Mouse (Mus musculus) lung, adult 18-20 months (tissue): ENCODE measurements around the gene Ube2cbp.

Experiments
- DNase-seq, 2 experiments: peaks; one replicate each; pipeline ENCODE4 v3.0.0; 2022; ENCODE audit warnings: mixed read lengths in 2 of 2

Gene Ube2cbp

GRCm38 (mm10) chr9:86315700-86316099 is 149.1 kb downstream of the Ube2cbp start:
- DNase-seq: no peak

DNA sequence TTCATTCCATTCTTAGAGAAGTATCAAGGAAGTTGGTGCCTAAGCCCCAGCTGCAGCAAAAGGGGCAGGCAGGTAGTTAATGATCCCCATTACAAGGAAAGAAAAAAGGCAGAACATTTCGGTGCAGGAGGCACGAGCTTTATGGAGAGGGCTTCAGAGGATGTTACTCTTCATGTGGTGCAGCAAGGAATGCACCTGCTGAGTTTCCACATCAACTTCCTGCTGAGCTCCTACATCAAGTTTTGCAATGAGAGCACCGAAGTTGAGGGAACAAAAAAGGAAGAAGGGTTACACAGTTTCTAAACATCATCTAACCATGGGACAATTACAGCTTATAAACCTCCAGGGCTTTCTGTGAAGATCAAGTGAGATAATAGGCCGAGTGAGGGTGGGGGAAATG is 156.1 kb downstream of the Ube2cbp start:
- no peak for DNase-seq

DNA sequence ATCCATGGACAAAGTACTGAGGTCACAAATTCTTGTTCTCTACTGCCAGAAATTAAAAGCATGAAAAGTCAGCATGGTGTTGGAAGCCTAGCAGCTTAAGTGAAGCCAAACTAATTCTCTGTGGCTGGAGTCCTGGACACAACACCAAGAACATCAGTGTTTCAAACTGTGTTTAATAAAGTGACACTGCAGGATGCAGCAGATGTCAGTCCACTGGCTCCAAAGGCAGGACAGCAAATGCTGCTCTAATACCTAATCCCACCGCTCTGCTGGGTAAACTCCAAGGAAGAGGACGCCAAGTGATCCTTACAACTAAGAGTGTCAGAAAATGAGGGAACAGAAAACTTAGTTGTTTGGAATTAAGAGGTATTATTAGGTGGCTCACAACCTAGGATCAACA is 158.2 kb downstream of the Ube2cbp start:
- DNase-seq: no peak

DNA sequence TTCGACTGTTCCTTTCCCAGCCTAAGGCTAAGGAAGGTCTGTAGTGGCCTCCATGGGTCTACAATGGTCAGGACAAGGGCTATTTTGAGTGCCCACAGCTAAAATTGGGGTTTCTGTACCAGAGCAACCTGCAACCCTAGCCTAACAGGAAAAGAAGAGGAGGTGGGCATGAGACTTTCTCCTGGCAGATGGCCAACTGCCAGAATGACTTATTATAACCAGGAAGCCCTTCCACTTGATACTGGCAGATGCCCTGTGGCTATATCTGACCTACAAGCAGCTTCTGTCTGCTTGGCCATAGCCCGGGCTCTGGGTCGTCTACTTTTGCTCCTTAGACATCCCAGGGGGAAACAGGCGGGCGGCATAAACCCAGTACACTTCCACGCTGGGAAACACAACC is 163.3 kb downstream of the Ube2cbp start:
- no peak for DNase-seq

DNA sequence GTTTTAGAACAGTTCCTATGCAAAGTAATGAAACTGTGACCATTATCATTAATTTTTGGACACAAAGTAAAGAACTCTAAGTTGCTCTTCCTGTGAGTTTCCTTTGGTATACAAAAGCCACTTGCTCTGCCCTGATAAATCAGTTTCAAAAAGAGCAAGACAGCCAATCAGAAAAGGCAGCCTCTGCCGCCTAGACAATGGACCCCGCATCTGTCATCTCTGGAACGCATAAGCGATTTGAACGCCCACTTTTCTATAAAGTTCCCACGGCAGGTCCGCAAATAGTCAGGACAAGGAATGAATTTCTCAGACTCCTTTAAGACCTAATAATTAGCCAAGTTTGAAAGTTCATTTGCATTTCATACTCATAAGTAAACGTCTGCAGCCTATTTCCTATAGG is 166.2 kb downstream of the Ube2cbp start:
- DNase-seq: no peak

DNA sequence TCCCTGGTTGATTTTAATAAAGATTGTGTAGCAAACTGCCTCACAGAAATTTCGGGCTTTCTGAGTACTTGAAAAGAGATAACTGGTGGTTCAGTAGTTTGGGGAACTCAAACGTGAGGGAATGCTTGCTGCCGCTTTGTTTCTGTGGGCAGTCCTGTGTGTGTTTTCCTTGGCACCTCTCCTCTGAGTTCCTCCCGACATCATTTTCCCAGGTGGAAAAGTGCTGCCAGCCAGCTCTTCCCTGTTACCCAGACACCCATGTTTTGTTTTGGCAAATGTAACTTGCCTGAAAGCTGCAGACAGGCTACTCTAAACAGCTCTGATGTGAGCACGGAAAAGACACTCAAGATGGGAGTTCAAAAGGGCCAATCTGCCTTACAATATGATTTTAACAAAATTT is 166.6 kb downstream of the Ube2cbp start:
- DNase-seq: no peak

DNA sequence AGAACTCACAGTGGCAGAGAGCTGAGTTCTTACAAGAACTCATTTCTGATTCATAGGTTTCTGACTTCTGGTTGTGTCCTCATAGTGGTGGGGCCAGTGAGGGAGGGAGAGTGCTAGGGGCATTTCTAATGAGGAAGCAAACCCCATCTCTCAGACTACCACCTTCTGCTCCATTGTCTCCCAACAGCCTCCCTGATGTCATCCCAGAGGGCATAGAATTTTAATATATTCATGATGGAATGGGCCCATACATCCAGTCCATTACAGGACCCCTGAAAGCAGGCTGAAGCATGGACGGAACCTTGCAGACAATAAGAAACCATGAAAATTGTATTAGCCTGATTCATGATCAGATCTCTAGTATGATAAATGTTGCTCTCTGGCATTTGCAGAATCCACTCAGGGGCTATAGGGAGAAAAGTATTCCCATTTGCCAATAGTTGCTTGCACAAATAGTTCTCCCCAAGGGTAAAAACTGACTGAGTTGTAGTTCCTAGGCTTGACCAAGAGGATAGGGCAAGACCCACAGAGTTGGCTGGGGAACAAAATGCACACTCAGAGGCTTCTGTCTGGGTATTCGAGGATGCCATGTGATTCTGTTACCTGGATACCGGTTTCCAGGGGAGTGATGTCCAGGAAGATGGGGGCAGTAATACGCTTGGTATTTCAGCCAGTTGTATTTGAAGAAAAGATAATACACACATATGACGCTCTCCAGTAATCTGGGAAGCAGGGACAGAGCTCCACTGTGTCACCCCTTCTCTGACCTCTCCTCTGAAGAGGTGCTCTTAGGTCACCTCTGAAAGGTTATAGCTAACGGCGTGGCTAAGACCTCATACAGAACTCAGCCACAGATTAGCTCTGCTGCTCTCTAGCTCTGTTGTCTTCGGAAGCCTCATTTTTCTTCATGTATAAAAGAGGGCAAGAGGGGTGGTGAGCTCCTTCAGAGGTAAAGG is 167.8 kb downstream of the Ube2cbp start:
- DNase-seq: no peak

- no peak for DNase-seq
Measured at GRCm38 (mm10) chr9:86287570-86287954, 177.2 kb downstream of the Ube2cbp start.

GRCm38 (mm10) chr9:86286830-86287569 is 177.8 kb downstream of the Ube2cbp start:
- DNase-seq: no peak

DNA sequence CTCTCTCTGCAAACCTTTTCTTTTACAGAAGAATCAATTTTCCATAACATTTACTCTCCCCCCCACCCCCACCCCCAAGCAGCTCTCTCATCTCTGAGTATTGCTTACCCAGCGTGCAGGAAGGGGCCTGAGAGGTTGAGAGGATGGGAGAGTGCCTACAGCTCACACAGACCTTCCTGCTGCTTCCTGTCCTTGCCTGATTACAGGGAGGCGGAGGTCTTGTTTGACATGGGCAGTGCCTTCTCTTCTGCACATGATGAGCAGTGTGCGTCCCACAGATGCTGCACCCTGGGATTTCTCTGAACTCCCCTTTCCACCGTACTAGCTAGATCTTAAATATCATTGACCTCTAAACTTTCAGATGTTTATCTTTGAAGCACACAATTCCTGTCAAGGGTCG is 182.2 kb downstream of the Ube2cbp start:
- DNase-seq: no peak

- no peak for DNase-seq
Measured at GRCm38 (mm10) chr9:86281147-86281467, 183.6 kb downstream of the Ube2cbp start.

GRCm38 (mm10) chr9:86280461-86281146 is 184.1 kb downstream of the Ube2cbp start:
- DNase-seq: no peak

- no peak for DNase-seq
Measured at GRCm38 (mm10) chr9:86269541-86269940, 195.2 kb downstream of the Ube2cbp start.

DNA sequence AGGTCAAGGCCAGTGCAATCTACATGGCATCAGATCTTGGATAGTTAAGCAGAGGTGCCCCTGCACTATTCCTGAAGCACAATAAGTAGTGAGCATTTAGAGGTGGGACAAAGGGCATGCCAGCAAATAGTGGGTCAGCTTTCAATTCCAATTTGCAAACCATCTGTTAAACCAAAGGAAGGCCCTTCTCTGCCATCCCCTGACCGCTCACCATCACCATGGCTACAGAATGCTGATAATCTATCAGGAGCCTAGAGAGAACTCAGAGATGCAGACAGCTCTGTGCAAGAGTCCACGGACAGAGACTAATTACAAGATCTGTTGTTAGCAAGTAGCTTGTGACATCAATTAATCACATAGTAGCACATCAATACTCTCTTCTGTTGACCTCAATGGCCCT is 198.1 kb downstream of the Ube2cbp start:
- DNase-seq: no peak
